ENCODE assay signal across 12 mouse cellular contexts in genomic region chr2:32680961-32681650, GRCm38 (mm10). TPM values are rescaled to one million over a fixed set of nuclear protein-coding genes. Genes with fewer than 3 reads are reported as not detected.
A peak's percentile ranks its signal among the peaks of the same experiment; 100 is the strongest.
DNase-seq lines count a peak whose midpoint lies in the region; ATAC-seq lines count a peak whose summit lies in the region.
"Had no signal": no experiment of that assay in that cellular context is flagged by ENCODE, and none has a peak within 500 bp of the region (broad histone marks: within the 10 kb centered on the region; RNA-seq: fewer than 3 reads in every experiment).

No protein-coding gene starts in this region.

- H3K9me3 ChIP-seq in heart, embryonic 12.5 days (replicated peaks): no peaks in the 10 kb centered on the region
- no peaks in the 10 kb centered on the region for H3K9me3 ChIP-seq in midbrain, embryonic 13.5 days
- no peaks in the 10 kb centered on the region for H3K9me3 ChIP-seq in midbrain, embryonic 14.5 days (ENCODE audit: control insufficient read depth, low read length)
- no peaks in the 10 kb centered on the region for H3K9me3 ChIP-seq in intestine, embryonic 16.5 days (ENCODE audit: control insufficient read depth, low read length)
- H3K9me3 ChIP-seq: lung, embryonic 15.5 days; megakaryocyte, embryonic 14.5 days had no signal

- peak overlapping the region; percentile 82 for H3K27ac ChIP-seq in heart, embryonic 12.5 days (ENCODE audit: poor library complexity, severe bottlenecking)
- H3K27ac ChIP-seq in midbrain, embryonic 13.5 days: no peak overlapping the region
- H3K27ac ChIP-seq in midbrain, embryonic 14.5 days (replicated peaks; ENCODE audit: low read depth, low read length): no peak overlapping the region
- H3K27ac ChIP-seq in intestine, embryonic 16.5 days (ENCODE audit: low read length): peak overlapping the region; percentile 74
- H3K27ac ChIP-seq: lung, embryonic 15.5 days had no signal

- H3K27me3 ChIP-seq in heart, embryonic 12.5 days (replicated peaks): no peaks in the 10 kb centered on the region
- no peaks in the 10 kb centered on the region for H3K27me3 ChIP-seq in midbrain, embryonic 13.5 days
- H3K27me3 ChIP-seq in midbrain, embryonic 14.5 days (ENCODE audit: control insufficient read depth, insufficient read depth, low read length): no peaks in the 10 kb centered on the region
- no peaks in the 10 kb centered on the region for H3K27me3 ChIP-seq in intestine, embryonic 16.5 days (replicated peaks; ENCODE audit: control insufficient read depth, insufficient read depth, low read length)
- H3K27me3 ChIP-seq: lung, embryonic 15.5 days; megakaryocyte, embryonic 14.5 days had no signal

- no peak overlapping the region for H3K4me3 ChIP-seq in heart, embryonic 12.5 days
- no peak overlapping the region for H3K4me3 ChIP-seq in midbrain, embryonic 13.5 days (replicated peaks)
- H3K4me3 ChIP-seq in midbrain, embryonic 14.5 days (replicated peaks; ENCODE audit: low read depth, low read length): no peak overlapping the region
- H3K4me3 ChIP-seq in intestine, embryonic 16.5 days (ENCODE audit: low read length): no peak overlapping the region
- H3K4me3 ChIP-seq: lung, embryonic 15.5 days; megakaryocyte, embryonic 14.5 days had no signal

- peaks cover 86% of the 10 kb centered on the region for H3K36me3 ChIP-seq in heart, embryonic 12.5 days
- H3K36me3 ChIP-seq in midbrain, embryonic 13.5 days: peaks cover 37% of the 10 kb centered on the region
- H3K36me3 ChIP-seq in midbrain, embryonic 14.5 days (ENCODE audit: control insufficient read depth, insufficient read depth, low read length): peaks cover 39% of the 10 kb centered on the region
- H3K36me3 ChIP-seq in intestine, embryonic 16.5 days (ENCODE audit: control insufficient read depth, insufficient read depth, low read length): peaks cover 12% of the 10 kb centered on the region

- peak overlapping the region; percentile 26; the same call in 1 of the 2 replicates for H3K9ac ChIP-seq in heart, embryonic 12.5 days
- H3K9ac ChIP-seq in midbrain, embryonic 13.5 days (replicated peaks): 0 out of 2 replicates have a peak overlapping the region, but pooled peaks have one; percentile 23
- no peak overlapping the region for H3K9ac ChIP-seq in midbrain, embryonic 14.5 days (replicated peaks; ENCODE audit: low read length)
- peak overlapping the region; percentile 54 for H3K9ac ChIP-seq in intestine, embryonic 16.5 days (ENCODE audit: low read depth, low read length)
- H3K9ac ChIP-seq: lung, embryonic 15.5 days had no signal

- no peak for DNase-seq in heart, adult 9 months (ENCODE audit: low spot score in 2 of 2)
- DNase-seq in midbrain, embryonic 14.5 days: no peak
- no peak for DNase-seq in left cerebral cortex, postnatal 14 days (ENCODE audit: low spot score in 2 of 2)
- DNase-seq in thymus, postnatal 36 days: no peak
- DNase-seq: gastrocnemius, postnatal 10 days; heart, postnatal 4 days; layer of hippocampus, adult 9-11 months had no signal

- intact Hi-C loops in left cerebral cortex, postnatal 14 days (cut with DNase I): no loop called here

- 84% methylated on average over 19 of the region's 19 CpGs for WGBS in heart, embryonic 12.5 days
- WGBS in midbrain, embryonic 13.5 days: 87% methylated on average over 19 of the region's 19 CpGs
- WGBS in midbrain, embryonic 14.5 days: 86% methylated on average over 19 of the region's 19 CpGs
- 81% methylated on average over 19 of the region's 19 CpGs for WGBS in intestine, embryonic 16.5 days

- 0 out of 2 replicates have a peak, but pooled peaks have one; percentile 10 for ATAC-seq in heart, embryonic 12.5 days (ENCODE audit: insufficient number of reproducible peaks, low FRiP score)
- ATAC-seq in midbrain, embryonic 13.5 days: 0 out of 2 replicates have a peak, but pooled peaks have one; percentile 13
- ATAC-seq in midbrain, embryonic 14.5 days (ENCODE audit: low FRiP score, low TSS enrichment): no peak
- ATAC-seq in intestine, embryonic 16.5 days: peak; percentile 56

- peaks cover 31% of the 10 kb centered on the region for H3K4me1 ChIP-seq in heart, embryonic 12.5 days (replicated peaks)
- H3K4me1 ChIP-seq in midbrain, embryonic 13.5 days (replicated peaks): no peaks in the 10 kb centered on the region
- no peaks in the 10 kb centered on the region for H3K4me1 ChIP-seq in midbrain, embryonic 14.5 days (ENCODE audit: control insufficient read depth, insufficient read depth, low read length)
- H3K4me1 ChIP-seq in intestine, embryonic 16.5 days (ENCODE audit: control insufficient read depth, insufficient read depth, low read length): peaks cover 33% of the 10 kb centered on the region
- H3K4me1 ChIP-seq: lung, embryonic 15.5 days had no signal

- H3K4me2 ChIP-seq in heart, embryonic 12.5 days: no peak overlapping the region
- no peak overlapping the region for H3K4me2 ChIP-seq in midbrain, embryonic 13.5 days (replicated peaks)
- no peak overlapping the region for H3K4me2 ChIP-seq in midbrain, embryonic 14.5 days (ENCODE audit: low read length)
- H3K4me2 ChIP-seq in intestine, embryonic 16.5 days (ENCODE audit: low read depth, low read length): no peak overlapping the region
- H3K4me2 ChIP-seq: lung, embryonic 15.5 days had no signal

RNA-seq across cellular contexts. Expression of gene Fpgs, which starts 22.8 kb away (rescaled TPM):
- polyA plus RNA-seq in heart, embryonic 12.5 days (2016; fragmentation: Nextera tagmentation; extraction: Ambion mirVana): 18.7 and 20.3 TPM in 2 replicates
- 16.5 and 16.6 TPM in 2 replicates for polyA plus RNA-seq in midbrain, embryonic 13.5 days (2015; fragmentation: Nextera tagmentation; extraction: Ambion mirVana)
- 15.3 and 15.6 TPM in 2 replicates for polyA plus RNA-seq in midbrain, embryonic 14.5 days (2014; fragmentation: Nextera tagmentation; extraction: Ambion mirVana)
- 29.8 and 32.0 TPM in 2 replicates for polyA plus RNA-seq in intestine, embryonic 16.5 days (2015; fragmentation: Nextera tagmentation; extraction: Ambion mirVana)
- 10 to 100 TPM in 1 of 2 experiments, 1 to 10 TPM in 1; 9.5 to 10.1 TPM for total RNA-seq in left cerebral cortex, postnatal 14 days (2021)

RNA-seq across cellular contexts. Expression of gene Cdk9, which starts 31.8 kb away (rescaled TPM):
- polyA plus RNA-seq in heart, embryonic 12.5 days (2016; fragmentation: Nextera tagmentation; extraction: Ambion mirVana): 67.5 and 73.3 TPM in 2 replicates
- 78.5 and 84.5 TPM in 2 replicates for polyA plus RNA-seq in midbrain, embryonic 13.5 days (2015; fragmentation: Nextera tagmentation; extraction: Ambion mirVana)
- 61.4 and 76.5 TPM in 2 replicates for polyA plus RNA-seq in midbrain, embryonic 14.5 days (2014; fragmentation: Nextera tagmentation; extraction: Ambion mirVana)
- 83.4 and 86.0 TPM in 2 replicates for polyA plus RNA-seq in intestine, embryonic 16.5 days (2015; fragmentation: Nextera tagmentation; extraction: Ambion mirVana)
- total RNA-seq in left cerebral cortex, postnatal 14 days (2021): 100 to 1,000 TPM; 100 to 106 TPM

RNA-seq across cellular contexts. Expression of gene Eng, which starts 34.7 kb away (rescaled TPM):
- polyA plus RNA-seq in heart, embryonic 12.5 days (2016; fragmentation: Nextera tagmentation; extraction: Ambion mirVana): 159 and 168 TPM in 2 replicates
- 22.0 and 24.8 TPM in 2 replicates for polyA plus RNA-seq in midbrain, embryonic 13.5 days (2015; fragmentation: Nextera tagmentation; extraction: Ambion mirVana)
- polyA plus RNA-seq in midbrain, embryonic 14.5 days (2014; fragmentation: Nextera tagmentation; extraction: Ambion mirVana): 13.5 and 23.8 TPM in 2 replicates
- 66.8 and 70.3 TPM in 2 replicates for polyA plus RNA-seq in intestine, embryonic 16.5 days (2015; fragmentation: Nextera tagmentation; extraction: Ambion mirVana)
- 10 to 100 TPM; 30.7 to 34.5 TPM for total RNA-seq in left cerebral cortex, postnatal 14 days (2021)

RNA-seq across cellular contexts. Expression of gene Sh2d3c, which starts 39.7 kb away (rescaled TPM):
- polyA plus RNA-seq in heart, embryonic 12.5 days (2016; fragmentation: Nextera tagmentation; extraction: Ambion mirVana): 35.4 and 36.0 TPM in 2 replicates
- polyA plus RNA-seq in midbrain, embryonic 13.5 days (2015; fragmentation: Nextera tagmentation; extraction: Ambion mirVana): 37.8 and 40.7 TPM in 2 replicates
- polyA plus RNA-seq in midbrain, embryonic 14.5 days (2014; fragmentation: Nextera tagmentation; extraction: Ambion mirVana): 45.8 and 45.9 TPM in 2 replicates
- polyA plus RNA-seq in intestine, embryonic 16.5 days (2015; fragmentation: Nextera tagmentation; extraction: Ambion mirVana): 26.1 and 26.5 TPM in 2 replicates
- total RNA-seq in left cerebral cortex, postnatal 14 days (2021): 10 to 100 TPM; 31.1 to 35.6 TPM

RNA-seq across cellular contexts. Expression of gene Ak1, which starts 59.5 kb away (rescaled TPM):
- 285 and 294 TPM in 2 replicates for polyA plus RNA-seq in heart, embryonic 12.5 days (2016; fragmentation: Nextera tagmentation; extraction: Ambion mirVana)
- 62.5 and 62.9 TPM in 2 replicates for polyA plus RNA-seq in midbrain, embryonic 13.5 days (2015; fragmentation: Nextera tagmentation; extraction: Ambion mirVana)
- 69.2 and 76.2 TPM in 2 replicates for polyA plus RNA-seq in midbrain, embryonic 14.5 days (2014; fragmentation: Nextera tagmentation; extraction: Ambion mirVana)
- polyA plus RNA-seq in intestine, embryonic 16.5 days (2015; fragmentation: Nextera tagmentation; extraction: Ambion mirVana): 15.3 and 18.6 TPM in 2 replicates
- total RNA-seq in left cerebral cortex, postnatal 14 days (2021): 100 to 1,000 TPM; 162 to 164 TPM

Comparison
In these comparisons a context has a peak if more than half of its experiments do, and no peak if none do; other contexts are left out.
1. H3K27ac ChIP-seq: peak in heart, embryonic 12.5 days (single experiment) and intestine, embryonic 16.5 days (single experiment); none in midbrain, embryonic 13.5 days (single experiment) and midbrain, embryonic 14.5 days (single experiment).